Mouse (Mus musculus) MEL (cell line): ENCODE data around the gene Kcnn3.

Experiments used
- CHD2 ChIP-seq: IDR thresholded peaks from 2 replicates; pipeline ENCODE4 v1.6.1; 2011; ENCODE audit warnings: low read length, improper control_type of control experiment
- CTCF ChIP-seq, 3 experiments: IDR thresholded peaks in 2 of 3; conservative IDR thresholded peaks in 1 of 3; 2 replicates each; pipeline ENCODE4 v1.5.1; 2011 to 2012; ENCODE audit warnings: low read length in 3 of 3, low read depth in 2 of 3, mild to moderate bottlenecking in 2 of 3, improper control_type of control experiment in 1 of 3, inconsistent platforms in 1 of 3, mixed read lengths in 1 of 3, moderate library complexity in 1 of 3; ENCODE audit not compliant: control insufficient read depth in 1 of 3, insufficient read depth in 1 of 3, poor library complexity in 1 of 3, severe bottlenecking in 1 of 3
- EP300 ChIP-seq, 2 experiments: IDR thresholded peaks; 2 replicates each; pipeline ENCODE4 v1.6.1; 2011; ENCODE audit warnings: improper control_type of control experiment in 2 of 2, low read length in 2 of 2, low read depth in 1 of 2, mild to moderate bottlenecking in 1 of 2
- GATA1 ChIP-seq: IDR thresholded peaks from 2 replicates; pipeline ENCODE4 v1.6.1; 2011; ENCODE audit warnings: low read depth, low read length, improper control_type of control experiment
- KAT2A ChIP-seq: conservative IDR thresholded peaks from 2 replicates; pipeline ENCODE4 v1.6.1; 2012; ENCODE audit warnings: low read depth, low read length, improper control_type of control experiment, inconsistent platforms
- MAX ChIP-seq: IDR thresholded peaks from 2 replicates; pipeline ENCODE4 v1.6.1; 2011; ENCODE audit warnings: low read length, improper control_type of control experiment
- MEF2A ChIP-seq: IDR thresholded peaks from 2 replicates; pipeline ENCODE4 v1.6.1; 2014; ENCODE audit warnings: low read depth, mild to moderate bottlenecking, inconsistent platforms, low read length, improper control_type of control experiment; ENCODE audit not compliant: poor library complexity, insufficient replicate concordance, severe bottlenecking; ENCODE audit errors: extremely low read depth
- POLR2A ChIP-seq, 2 experiments: IDR thresholded peaks; 2 replicates each; pipeline ENCODE4 v1.6.1; 2011 to 2012; ENCODE audit warnings: low read length in 2 of 2, mild to moderate bottlenecking in 2 of 2, control low read depth in 1 of 2, improper control_type of control experiment in 1 of 2, low read depth in 1 of 2, moderate library complexity in 1 of 2; ENCODE audit not compliant: control insufficient read depth in 1 of 2, insufficient read depth in 1 of 2, poor library complexity in 1 of 2
- RAD21 ChIP-seq: IDR thresholded peaks from 2 replicates; pipeline ENCODE4 v1.6.1; 2011; ENCODE audit warnings: mild to moderate bottlenecking, low read depth, low read length, improper control_type of control experiment
- SMC3 ChIP-seq: IDR thresholded peaks from 2 replicates; pipeline ENCODE4 v1.6.1; 2011; ENCODE audit warnings: low read depth, low read length, improper control_type of control experiment
- TAL1 ChIP-seq: IDR thresholded peaks from 2 replicates; pipeline ENCODE4 v1.6.1; 2012; ENCODE audit warnings: mild to moderate bottlenecking, inconsistent platforms, low read length, moderate library complexity, mixed read lengths
- UBTF ChIP-seq: IDR thresholded peaks from 2 replicates; pipeline ENCODE4 v1.6.1; 2012; ENCODE audit warnings: low read depth, mild to moderate bottlenecking, inconsistent platforms, low read length, improper control_type of control experiment, moderate library complexity, borderline replicate concordance; ENCODE audit not compliant: insufficient read depth
- USF1 ChIP-seq: IDR thresholded peaks from 2 replicates; pipeline ENCODE4 v1.6.1; 2014; ENCODE audit warnings: low read depth, mild to moderate bottlenecking, inconsistent platforms, low read length, improper control_type of control experiment, moderate library complexity
- ZC3H11A ChIP-seq: IDR thresholded peaks from 2 replicates; pipeline ENCODE4 v1.6.1; 2012; ENCODE audit warnings: low read depth, mild to moderate bottlenecking, inconsistent platforms, low read length, improper control_type of control experiment

DNA sequence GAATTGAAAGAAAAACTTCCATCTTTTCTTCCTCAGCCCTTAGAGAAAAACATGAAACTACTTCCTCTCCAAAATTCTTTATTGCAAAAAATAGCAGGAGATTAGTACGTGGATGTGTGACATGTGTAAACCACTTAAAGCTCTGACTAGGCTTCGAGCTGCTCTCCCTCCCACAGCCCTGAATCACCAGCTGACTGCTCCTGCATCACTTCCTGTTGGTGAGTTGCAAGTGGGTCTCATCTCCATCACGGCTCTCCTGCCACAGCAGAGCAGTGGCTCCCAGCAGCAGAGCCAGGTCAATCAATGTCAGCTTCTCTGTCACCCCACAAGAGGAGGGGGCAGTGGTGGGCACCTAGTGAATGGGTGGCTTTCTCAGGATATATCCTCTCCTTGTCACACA is 120.8 kb downstream of the Kcnn3 start:
- TF ChIP-seq GATA1: no peak
- TF ChIP-seq POLR2A (IDR thresholded peaks at IDR 0.05; ENCODE audit: control insufficient read depth in 1 of 2, insufficient read depth in 1 of 2, low read depth in 1 of 2, low read length in 2 of 2, poor library complexity in 1 of 2): no peak
- TF ChIP-seq CTCF (IDR thresholded peaks at IDR 0.05 in 2 of 3, conservative IDR thresholded peaks at IDR 0.05 in 1 of 3; ENCODE audit: control insufficient read depth in 1 of 3, insufficient read depth in 1 of 3, low read depth in 2 of 3, low read length in 3 of 3, poor library complexity in 1 of 3, severe bottlenecking in 1 of 3): no peak
- no peak for TF ChIP-seq MEF2A
- no peak for TF ChIP-seq UBTF
- TF ChIP-seq SMC3: no peak
- TF ChIP-seq EP300 (IDR thresholded peaks at IDR 0.05; ENCODE audit: low read depth in 1 of 2, low read length in 2 of 2): no peak
- TF ChIP-seq RAD21: no peak
- no peak for TF ChIP-seq CHD2
- TF ChIP-seq KAT2A: no peak
- TF ChIP-seq USF1: no peak
- TF ChIP-seq MAX: no peak
- TF ChIP-seq ZC3H11A: no peak
- no peak for TF ChIP-seq TAL1
